Mouse (Mus musculus) heart, postnatal 0 days (tissue): Measurements from ENCODE around the gene Stk19. TPM values are rescaled to one million over a fixed set of nuclear protein-coding genes. Genes with fewer than 3 reads are reported as not detected.

Experiments used
- ATAC-seq: fragments of 200-750 bp; cut with Nextera tagmentation; 2 replicates; pipeline ENCODE4 v1.8.0; 2017; ENCODE audit warnings: low read depth, moderate number of reproducible peaks, moderate library complexity; ENCODE audit not compliant: insufficient read depth
- DNase-seq: peaks from one replicate; pipeline ENCODE4 v3.0.0-alpha.2; 2016; ENCODE audit warnings: low spot score
- H3K27ac ChIP-seq: fragments of 300-500 bp; sonication (generic); 2 replicates; pipeline ENCODE4 v1.5.1; 2014; ENCODE audit warnings: low read depth, mild to moderate bottlenecking
- H3K27me3 ChIP-seq: fragments of 300-500 bp; sonication (generic); 2 replicates; pipeline ENCODE4 v1.6.1; 2014; ENCODE audit warnings: low read length, mixed read lengths; ENCODE audit not compliant: control insufficient read depth, insufficient read depth
- H3K36me3 ChIP-seq: fragments of 300-500 bp; sonication (generic); replicated peaks from 2 replicates; pipeline ENCODE4 v1.6.1; 2014; ENCODE audit warnings: low read length, mixed read lengths; ENCODE audit not compliant: control insufficient read depth, insufficient read depth
- H3K4me1 ChIP-seq: fragments of 300-500 bp; sonication (generic); 2 replicates; pipeline ENCODE4 v1.6.1; 2014; ENCODE audit warnings: antibody characterized with exemption; ENCODE audit not compliant: control insufficient read depth, insufficient read depth
- H3K4me2 ChIP-seq: fragments of 300-500 bp; sonication (generic); 2 replicates; pipeline ENCODE4 v1.6.1; 2014; ENCODE audit warnings: low read depth, mild to moderate bottlenecking, low read length, moderate library complexity
- H3K4me3 ChIP-seq: fragments of 300-500 bp; sonication (generic); 2 replicates; pipeline ENCODE4 v1.5.1; 2014; ENCODE audit warnings: low read depth, low read length
- H3K9ac ChIP-seq: fragments of 300-500 bp; sonication (generic); replicated peaks from 2 replicates; pipeline ENCODE4 v1.6.1; 2014; ENCODE audit warnings: low read depth, low read length, mixed read lengths
- H3K9me3 ChIP-seq: fragments of 300-500 bp; sonication (generic); replicated peaks from 2 replicates; pipeline ENCODE4 v1.6.1; 2016; ENCODE audit warnings: low read length; ENCODE audit not compliant: control insufficient read depth
- CTCF ChIP-seq: IDR thresholded peaks from 2 replicates; pipeline ENCODE4 v1.5.1; 2016; ENCODE audit warnings: antibody characterized with exemption, control low read depth, low read depth
- EP300 ChIP-seq: IDR thresholded peaks from 2 replicates; pipeline ENCODE4 v1.6.1; 2016; ENCODE audit warnings: antibody characterized with exemption, low read depth
- WGBS: fragments of 180-500 bp; shearing (Covaris S2); extraction: QIAGEN DNeasy Blood & Tissue Kit; methylation state at CpG from one replicate; pipeline ENCODE4 v1.1.7; 2014; 5-methylcytosine and 5-hydroxymethylcytosine counted together
- polyA plus RNA-seq: library from polyadenylated mRNA; unstranded; fragments of >200 nt; fragmentation: Nextera tagmentation; extraction: Ambion mirVana; gene quantifications from 2 replicates; pipeline ENCODE4 v1.2.1, GENCODE M21; 2015
- total RNA-seq: library from RNA; depleted of rRNA; stranded (reverse); fragments of >200 nt; gene quantifications from 2 replicates; pipeline ENCODE4 v1.2.3, GENCODE M21; 2014; ENCODE audit warnings: low replicate concordance

Gene Stk19
- total and polyA plus RNA-seq, 2 experiments from 2014 or later: 9.2 to 20.5 TPM

DNA sequence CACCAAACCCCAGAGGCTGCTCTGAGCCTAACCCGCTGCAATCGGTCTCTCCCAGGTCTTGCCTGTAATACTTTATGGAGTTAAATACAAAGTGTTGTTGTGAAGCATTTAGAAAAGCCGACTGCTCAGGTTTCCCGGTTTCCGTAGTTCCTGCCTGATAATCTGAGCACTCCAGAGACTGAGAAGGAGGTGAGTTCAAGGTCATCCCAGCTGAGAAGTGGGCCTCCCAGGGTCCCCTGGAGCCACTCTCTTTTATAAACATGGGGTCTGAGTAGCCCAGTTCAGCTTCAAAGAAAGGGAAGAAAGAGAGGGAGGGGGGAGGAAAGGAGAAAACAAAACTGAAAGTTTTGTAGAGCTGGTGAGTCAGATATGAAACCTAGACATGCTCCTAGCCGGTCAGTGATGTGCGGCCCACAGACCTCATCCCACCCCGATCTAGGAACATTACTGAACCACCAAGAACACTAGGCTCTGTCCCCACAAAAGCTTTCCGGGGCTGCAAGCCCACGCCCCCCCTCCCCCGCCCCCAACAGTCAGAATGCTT is 42.7 kb upstream of the Stk19 start, which contains the start of gene Zbtb12:
Gene Zbtb12 (plus strand): TSS at position 148 of the 544 bp plus-strand sequence.
- H3K4me2 ChIP-seq: no peak within 1 kb of the TSS
- no peaks in the 10 kb centered on the region for H3K27me3 ChIP-seq
- no peaks in the 10 kb centered on the region for H3K4me1 ChIP-seq
- no peak within 1 kb of the TSS for H3K4me3 ChIP-seq
- WGBS: 51% methylated on average over 11 of the region's 11 CpGs
- ATAC-seq (no peak), DNase-seq (no peak)
- no peaks in the 10 kb centered on the region for H3K36me3 ChIP-seq
- H3K27ac ChIP-seq: no peak within 1 kb of the TSS
- no peak for TF ChIP-seq EP300
- no peak for TF ChIP-seq CTCF
- no peak within 1 kb of the TSS for H3K9ac ChIP-seq
- no peaks in the 10 kb centered on the region for H3K9me3 ChIP-seq

DNA sequence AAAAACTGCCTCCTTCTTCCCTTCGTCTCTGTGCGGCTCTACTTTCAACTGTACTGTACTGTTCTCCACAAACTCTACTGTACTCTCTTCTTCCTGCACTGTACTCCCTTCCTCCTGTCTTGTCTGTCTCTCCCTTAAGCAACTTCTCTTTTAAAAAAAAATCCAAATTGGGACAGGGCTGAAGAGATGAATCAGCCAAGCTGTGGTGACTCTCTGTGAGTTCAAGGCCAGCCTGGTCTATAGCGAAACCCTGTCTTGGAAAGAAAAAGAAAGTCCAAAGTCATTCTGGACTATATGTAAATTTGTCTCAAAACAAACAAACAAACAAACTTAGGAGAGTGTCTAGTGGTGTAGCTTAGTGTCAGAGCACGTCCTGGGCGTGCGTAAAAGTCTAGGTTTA is 37.6 kb upstream of the Stk19 start:
- ATAC-seq (no peak), DNase-seq (no peak)
- H3K4me2 ChIP-seq: no peak overlapping the region
- TF ChIP-seq CTCF (no peak), EP300 (no peak)
- 0 out of 2 replicates have a peak, but pooled peaks cover 3% of the 10 kb centered on the region for H3K27me3 ChIP-seq
- no peaks in the 10 kb centered on the region for H3K9me3 ChIP-seq
- WGBS: 94% methylated on average over 6 of the region's 6 CpGs
- no peak overlapping the region for H3K4me3 ChIP-seq
- H3K36me3 ChIP-seq: no peaks in the 10 kb centered on the region
- no peak overlapping the region for H3K9ac ChIP-seq
- H3K4me1 ChIP-seq: no peaks in the 10 kb centered on the region
- no peak overlapping the region for H3K27ac ChIP-seq

DNA sequence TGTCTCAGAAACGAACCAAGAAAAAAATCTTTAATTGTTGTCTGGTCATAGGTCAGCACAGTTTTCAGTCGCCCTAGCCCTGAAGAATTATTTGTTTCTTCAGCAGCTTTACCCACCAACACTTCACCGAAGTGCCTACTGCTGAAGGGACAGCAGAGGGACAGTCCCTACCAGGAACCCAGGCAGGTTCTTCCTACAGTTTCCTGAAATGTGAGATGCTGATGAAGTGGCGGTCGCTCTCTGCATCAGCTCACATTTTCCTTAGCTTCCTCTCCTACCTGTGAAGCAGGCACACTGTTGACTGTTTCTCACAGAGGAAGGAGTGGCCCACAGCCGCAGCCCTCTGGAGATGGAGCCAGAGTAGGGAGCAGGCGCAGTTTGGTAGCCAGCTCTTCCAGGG is 29.2 kb upstream of the Stk19 start:
- Histone ChIP-seq H3K4me3 (no peak overlapping the region), H3K36me3 (no peaks in the 10 kb centered on the region), H3K4me1 (no peaks in the 10 kb centered on the region), H3K4me2 (no peak overlapping the region), H3K9ac (no peak overlapping the region), H3K27me3 (no peaks in the 10 kb centered on the region), H3K27ac (no peak overlapping the region), H3K9me3 (no peaks in the 10 kb centered on the region)
- WGBS: 54% methylated on average over 7 of the region's 7 CpGs
- no peak for DNase-seq
- TF ChIP-seq EP300 (no peak), CTCF (no peak)
- ATAC-seq: no peak

DNA sequence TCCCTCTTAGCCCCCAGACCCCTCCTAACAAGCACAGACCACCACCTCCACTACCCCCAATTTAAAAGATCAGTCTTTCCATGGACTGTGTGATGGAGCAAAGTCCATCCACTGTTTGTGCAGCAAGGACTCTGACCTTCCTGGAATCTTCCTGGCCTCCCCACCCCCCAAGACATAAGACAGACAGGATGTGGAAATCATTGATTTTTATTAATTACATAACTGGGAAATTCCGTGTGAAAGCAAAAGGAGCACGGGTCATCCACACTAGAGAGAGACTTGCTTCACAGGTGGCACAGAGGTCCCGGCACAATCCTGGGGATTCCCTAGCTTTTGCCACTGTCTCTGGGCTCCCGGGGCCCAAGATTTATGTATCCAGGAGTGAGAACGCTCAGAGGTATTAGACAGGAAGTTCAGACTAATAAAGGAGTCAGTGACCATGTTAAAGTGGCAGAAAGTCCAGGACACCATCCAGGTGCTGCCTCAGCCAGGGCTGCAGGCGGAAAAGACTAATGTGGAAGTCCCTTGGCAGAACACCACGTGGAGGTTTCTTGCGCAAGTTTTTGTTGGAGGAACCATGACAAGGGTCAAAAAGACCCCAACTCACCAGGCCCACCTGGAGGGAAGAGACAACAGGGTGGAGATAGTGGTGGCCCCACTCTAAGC is 25.8 kb upstream of the Stk19 start, which contains the start of gene Cfb:
Gene Cfb (minus strand): TSS at position 103 of the 666 bp plus-strand sequence.
- H3K4me2 ChIP-seq: no peak within 1 kb of the TSS
- H3K4me3 ChIP-seq: no peak within 1 kb of the TSS
- no peak within 1 kb of the TSS for H3K27ac ChIP-seq
- no peaks in the 10 kb centered on the region for H3K4me1 ChIP-seq
- no peaks in the 10 kb centered on the region for H3K36me3 ChIP-seq
- ATAC-seq (no peak), DNase-seq (no peak)
- no peaks in the 10 kb centered on the region for H3K9me3 ChIP-seq
- H3K27me3 ChIP-seq: no peaks in the 10 kb centered on the region; the same call in 1 of the 2 replicates
- 59% methylated on average over 8 of the region's 8 CpGs for WGBS
- H3K9ac ChIP-seq: no peak within 1 kb of the TSS
- TF ChIP-seq EP300: no peak
- no peak for TF ChIP-seq CTCF

GRCm38 (mm10) chr17:34861704-34862415 is 25.1 kb upstream of the Stk19 start:
- Histone ChIP-seq H3K4me1 (no peaks in the 10 kb centered on the region), H3K27me3 (no peaks in the 10 kb centered on the region; the same call in 1 of the 2 replicates), H3K36me3 (peaks cover 2% of the 10 kb centered on the region; the same call in 1 of the 2 replicates), H3K27ac (no peak overlapping the region), H3K9me3 (no peaks in the 10 kb centered on the region), H3K9ac (no peak overlapping the region), H3K4me2 (no peak overlapping the region), H3K4me3 (no peak overlapping the region)
- DNase-seq (no peak), ATAC-seq (no peak)
- 62% methylated on average over 13 of the region's 13 CpGs for WGBS
- no peak for TF ChIP-seq CTCF
- TF ChIP-seq EP300: no peak
